Mouse (Mus musculus): ENCODE measurements around the gene Rab3d.

- no peak for TF ChIP-seq CTCF (IDR thresholded peaks at IDR 0.05; ENCODE audit: low read depth, low read length)
- no peak for TF ChIP-seq POLR2A (IDR thresholded peaks at IDR 0.05; ENCODE audit: insufficient read depth, low read length)
These were observed 5.6 kb upstream of the Rab3d start for GRCm38 (mm10) chr9:21923490-21924098.
